Mouse (Mus musculus) large intestine, adult 2 months (tissue): ENCODE measurements around the gene Elane. TPM values are rescaled to one million over a fixed set of nuclear protein-coding genes. Genes with fewer than 3 reads are reported as not detected.

Experiments
- polyA plus RNA-seq: library from polyadenylated mRNA; depleted of rRNA; stranded (reverse); fragments of >200 nt; gene quantifications from 2 replicates; pipeline ENCODE4 v1.2.3, GENCODE M21; 2012; rRNA removed

Gene Elane
- polyA plus RNA-seq, 1 experiment: not detected

Other genes with a start within 250 kb of the Elane start
- gene Shc2, start 248.3 kb upstream of the Elane start, polyA plus RNA-seq: 1.4 and 1.9 TPM in 2 replicates
- gene Odf3l2, start 240.5 kb upstream of the Elane start, polyA plus RNA-seq: 0.06 TPM in 1 of 2 replicates, not detected in the other
- gene Madcam1, start 221.7 kb upstream of the Elane start, polyA plus RNA-seq: 13.9 and 17.1 TPM in 2 replicates
- gene Tpgs1, start 216.9 kb upstream of the Elane start, polyA plus RNA-seq: 43.3 and 49.2 TPM in 2 replicates
- gene Cdc34, start 204.1 kb upstream of the Elane start, polyA plus RNA-seq: 178 and 188 TPM in 2 replicates
- 0.73 and 0.88 TPM in 2 replicates for gene Gzmm, start 197.2 kb upstream of the Elane start, polyA plus RNA-seq
- gene Bsg, start 181.8 kb upstream of the Elane start, polyA plus RNA-seq: 808 and 1,022 TPM in 2 replicates
- gene Hcn2, start 169.6 kb upstream of the Elane start, polyA plus RNA-seq: 4.0 and 5.2 TPM in 2 replicates
- gene Polrmt, start 139.7 kb upstream of the Elane start, polyA plus RNA-seq: 57.5 and 63.7 TPM in 2 replicates
- gene Fgf22, start 131.2 kb upstream of the Elane start, polyA plus RNA-seq: not detected in 2 replicates
- 119 and 129 TPM in 2 replicates for gene Rnf126, start 119.3 kb upstream of the Elane start, polyA plus RNA-seq
- 12.9 and 13.6 TPM in 2 replicates for gene Fstl3, start 109.0 kb upstream of the Elane start, polyA plus RNA-seq
- 0.29 and 0.48 TPM in 2 replicates for gene Prss57, start 95.3 kb upstream of the Elane start, polyA plus RNA-seq
- gene Palm, start 92.7 kb upstream of the Elane start, polyA plus RNA-seq: 15.4 and 17.6 TPM in 2 replicates
- gene Misp, start 65.3 kb upstream of the Elane start, polyA plus RNA-seq: 299 and 402 TPM in 2 replicates
- 255 and 340 TPM in 2 replicates for gene Ptbp1, start 31.8 kb upstream of the Elane start, polyA plus RNA-seq
- 1.6 and 1.8 TPM in 2 replicates for gene Prtn3, start 11.8 kb upstream of the Elane start, polyA plus RNA-seq
- 3.4 and 4.6 TPM in 2 replicates for gene Plppr3, start 11.6 kb upstream of the Elane start, polyA plus RNA-seq
- gene Cfd, start 4.6 kb downstream of the Elane start, polyA plus RNA-seq: 166 and 209 TPM in 2 replicates
- gene Med16, start 22.7 kb downstream of the Elane start, polyA plus RNA-seq: 28.6 and 36.5 TPM in 2 replicates
- gene Gm26602, start 24.6 kb downstream of the Elane start, polyA plus RNA-seq: not detected in 2 replicates
- gene Kiss1r, start 30.7 kb downstream of the Elane start, polyA plus RNA-seq: 1.9 and 3.0 TPM in 2 replicates
- 92.4 and 94.6 TPM in 2 replicates for gene R3hdm4, start 35.0 kb downstream of the Elane start, polyA plus RNA-seq
- gene Arid3a, start 40.8 kb downstream of the Elane start, polyA plus RNA-seq: 3.6 and 9.1 TPM in 2 replicates
- gene Wdr18, start 73.9 kb downstream of the Elane start, polyA plus RNA-seq: 29.6 and 40.8 TPM in 2 replicates
- gene Grin3b, start 84.5 kb downstream of the Elane start, polyA plus RNA-seq: not detected in 2 replicates
- gene Tmem259, start 98.1 kb downstream of the Elane start, polyA plus RNA-seq: 194 and 223 TPM in 2 replicates
- 49.1 and 56.1 TPM in 2 replicates for gene Cnn2, start 102.3 kb downstream of the Elane start, polyA plus RNA-seq
- gene Abca7, start 110.2 kb downstream of the Elane start, polyA plus RNA-seq: 17.3 and 24.5 TPM in 2 replicates
- 33.5 and 42.4 TPM in 2 replicates for gene Arhgap45, start 130.4 kb downstream of the Elane start, polyA plus RNA-seq
- gene Polr2e, start 153.5 kb downstream of the Elane start, polyA plus RNA-seq: 146 and 172 TPM in 2 replicates
- 282 and 473 TPM in 2 replicates for gene Gpx4, start 160.9 kb downstream of the Elane start, polyA plus RNA-seq
- 67.2 and 91.7 TPM in 2 replicates for gene Sbno2, start 219.3 kb downstream of the Elane start, polyA plus RNA-seq
- 112 and 115 TPM in 2 replicates for gene Stk11, start 229.6 kb downstream of the Elane start, polyA plus RNA-seq